Mouse (Mus musculus) kidney, embryonic 14.5 days (tissue): ENCODE measurements around the gene Asb6. TPM values are rescaled to one million over a fixed set of nuclear protein-coding genes. Genes with fewer than 3 reads are reported as not detected.

Source experiments
- ATAC-seq: fragments of 200-750 bp; cut with Nextera tagmentation; 2 replicates; pipeline ENCODE4 v1.8.0; 2017; ENCODE audit warnings: moderate number of reproducible peaks, mild to moderate bottlenecking, moderate TSS enrichment, moderate library complexity; ENCODE audit not compliant: low FRiP score, low TSS enrichment
- H3K27ac ChIP-seq: fragments of 300-500 bp; sonication (generic); 2 replicates; pipeline ENCODE4 v1.5.1; 2014; ENCODE audit warnings: low read depth, mild to moderate bottlenecking, low read length, moderate library complexity, mixed read lengths
- H3K27me3 ChIP-seq: fragments of 300-500 bp; sonication (generic); 2 replicates; pipeline ENCODE4 v1.6.1; 2014; ENCODE audit warnings: mild to moderate bottlenecking, low read length; ENCODE audit not compliant: control insufficient read depth, insufficient read depth
- H3K36me3 ChIP-seq: fragments of 300-500 bp; sonication (generic); 2 replicates; pipeline ENCODE4 v1.6.1; 2014; ENCODE audit warnings: low read length, mixed read lengths; ENCODE audit not compliant: control insufficient read depth, insufficient read depth
- H3K4me1 ChIP-seq: fragments of 300-500 bp; sonication (generic); 2 replicates; pipeline ENCODE4 v1.6.1; 2014; ENCODE audit warnings: low read length, mixed read lengths; ENCODE audit not compliant: control insufficient read depth, insufficient read depth
- H3K4me2 ChIP-seq: fragments of 300-500 bp; sonication (generic); replicated peaks from 2 replicates; pipeline ENCODE4 v1.6.1; 2014; ENCODE audit warnings: low read depth, mild to moderate bottlenecking, low read length
- H3K4me3 ChIP-seq: fragments of 300-500 bp; sonication (generic); 2 replicates; pipeline ENCODE4 v1.5.1; 2014; ENCODE audit warnings: mild to moderate bottlenecking, low read length
- H3K9ac ChIP-seq: fragments of 300-500 bp; sonication (generic); 2 replicates; pipeline ENCODE4 v1.6.1; 2014; ENCODE audit warnings: low read depth, mild to moderate bottlenecking, low read length, moderate library complexity
- H3K9me3 ChIP-seq: fragments of 300-500 bp; sonication (generic); 2 replicates; pipeline ENCODE4 v1.6.1; 2016; ENCODE audit warnings: low read length; ENCODE audit not compliant: control insufficient read depth
- WGBS: fragments of 180-500 bp; shearing (Covaris S2); extraction: QIAGEN DNeasy Blood & Tissue Kit; methylation state at CpG from one replicate; pipeline ENCODE4 v1.1.7; 2014; 5-methylcytosine and 5-hydroxymethylcytosine counted together
- polyA plus RNA-seq: library from polyadenylated mRNA; unstranded; fragments of >200 nt; fragmentation: Nextera tagmentation; extraction: Ambion mirVana; gene quantifications from 2 replicates; pipeline ENCODE4 v1.2.1, GENCODE M21; 2014

Gene Asb6
- polyA plus RNA-seq, 1 experiment from 2014 or later = 33.3 TPM

- peak; percentile 55; the same call in 1 of the 2 replicates for ATAC-seq
- H3K36me3 ChIP-seq = no peaks in the 10 kb centered on the region
- H3K9ac ChIP-seq = peak overlapping the region; percentile 63
- no peaks in the 10 kb centered on the region for H3K27me3 ChIP-seq
- peaks cover 10% of the 10 kb centered on the region; the same call in 1 of the 2 replicates for H3K4me1 ChIP-seq
- no peaks in the 10 kb centered on the region for H3K9me3 ChIP-seq
- peak overlapping the region; percentile 69 for H3K4me2 ChIP-seq
- 2% methylated on average over 73 of the region's 80 CpGs for WGBS
- peak overlapping the region; percentile 50 for H3K4me3 ChIP-seq
- H3K27ac ChIP-seq = no peak overlapping the region
Observed at GRCm38 (mm10) chr2:30845152-30846070, 15.3 kb upstream of the Asb6 start.

GRCm38 (mm10) chr2:30842615-30843014, 12.5 kb upstream of the Asb6 start:
- Histone ChIP-seq H3K4me3 (no peak overlapping the region), H3K9me3 (no peaks in the 10 kb centered on the region), H3K9ac (no peak overlapping the region), H3K27ac (no peak overlapping the region), H3K36me3 (no peaks in the 10 kb centered on the region), H3K4me1 (peaks cover 10% of the 10 kb centered on the region; the same call in 1 of the 2 replicates), H3K27me3 (no peaks in the 10 kb centered on the region), H3K4me2 (no peak overlapping the region)
- 42% methylated on average over 10 of the region's 10 CpGs for WGBS
- no peak for ATAC-seq

- Histone ChIP-seq H3K4me1 (peaks cover 23% of the 10 kb centered on the region), H3K9me3 (no peaks in the 10 kb centered on the region), H3K27me3 (no peaks in the 10 kb centered on the region), H3K9ac (no peak overlapping the region), H3K36me3 (no peaks in the 10 kb centered on the region), H3K4me3 (no peak overlapping the region), H3K27ac (peak overlapping the region; percentile 69; the same call in 1 of the 2 replicates), H3K4me2 (peak overlapping the region; percentile 8)
- peak; percentile 34; the same call in 1 of the 2 replicates for ATAC-seq
- 8% methylated on average over 20 of the region's 21 CpGs for WGBS
Observed at GRCm38 (mm10) chr2:30836238-30836990, 6.3 kb upstream of the Asb6 start.

- 56% methylated on average over 9 of the region's 10 CpGs for WGBS
- no peak for ATAC-seq
- Histone ChIP-seq H3K27me3 (no peaks in the 10 kb centered on the region), H3K4me3 (no peak within 1 kb of the TSS), H3K36me3 (no peaks in the 10 kb centered on the region), H3K9me3 (no peaks in the 10 kb centered on the region), H3K4me2 (no peak within 1 kb of the TSS), H3K4me1 (peaks cover 23% of the 10 kb centered on the region), H3K9ac (no peak within 1 kb of the TSS), H3K27ac (no peak within 1 kb of the TSS)
Observed at GRCm38 (mm10) chr2:30834373-30835022, 4.4 kb upstream of the Asb6 start, which contains the start of gene Prrx2. Gene Prrx2, plus strand, starts transcription at chr2:30834972.

GRCm38 (mm10) chr2:30833644-30834043, 3.5 kb upstream of the Asb6 start:
- Histone ChIP-seq H3K27me3 (no peaks in the 10 kb centered on the region), H3K36me3 (no peaks in the 10 kb centered on the region), H3K4me2 (no peak overlapping the region), H3K4me3 (no peak overlapping the region), H3K27ac (no peak overlapping the region), H3K9me3 (no peaks in the 10 kb centered on the region), H3K9ac (no peak overlapping the region), H3K4me1 (peaks cover 23% of the 10 kb centered on the region)
- ATAC-seq = no peak
- WGBS = 21% methylated on average over 5 of the region's 5 CpGs

- H3K27ac ChIP-seq = no peak overlapping the region
- no peak for ATAC-seq
- 45% methylated on average over 5 of the region's 5 CpGs for WGBS
Observed at GRCm38 (mm10) chr2:30829315-30829714, 818 bp downstream of the Asb6 start.

GRCm38 (mm10) chr2:30827749-30828475, 2.2 kb downstream of the Asb6 start:
- Histone ChIP-seq H3K36me3 (peaks cover 35% of the 10 kb centered on the region), H3K27ac (peak overlapping the region; percentile 45), H3K9me3 (no peaks in the 10 kb centered on the region), H3K9ac (peak overlapping the region; percentile 90), H3K27me3 (no peaks in the 10 kb centered on the region), H3K4me3 (peak overlapping the region; percentile 98), H3K4me2 (peak overlapping the region; percentile 85), H3K4me1 (peaks cover 10% of the 10 kb centered on the region)
- WGBS = under 1% methylated on average over 63 of the region's 63 CpGs
- ATAC-seq = peak; percentile 88

More at GRCm38 (mm10) chr2:30829315-30829714, 818 bp downstream of the Asb6 start:
- Histone ChIP-seq H3K9me3 (no peaks in the 10 kb centered on the region), H3K4me2 (no peak overlapping the region), H3K9ac (no peak overlapping the region), H3K27me3 (no peaks in the 10 kb centered on the region), H3K4me1 (peaks cover 18% of the 10 kb centered on the region), H3K4me3 (no peak overlapping the region), H3K36me3 (peaks cover 21% of the 10 kb centered on the region)
